Mouse (Mus musculus) cerebellum, adult 2 months (tissue): ENCODE results near the gene Etv5.

Experiments used
- CTCF ChIP-seq: fragments of 200-500 bp; IDR thresholded peaks from 2 replicates; pipeline ENCODE4 v1.5.1; 2011; ENCODE audit warnings: low read depth, mild to moderate bottlenecking, control low read depth, low read length, moderate library complexity, borderline replicate concordance; ENCODE audit not compliant: insufficient read depth
- POLR2A ChIP-seq: fragments of 200-500 bp; IDR thresholded peaks from 2 replicates; pipeline ENCODE4 v1.6.1; 2011; ENCODE audit warnings: low read length, control low read depth, borderline replicate concordance; ENCODE audit not compliant: insufficient read depth

DNA sequence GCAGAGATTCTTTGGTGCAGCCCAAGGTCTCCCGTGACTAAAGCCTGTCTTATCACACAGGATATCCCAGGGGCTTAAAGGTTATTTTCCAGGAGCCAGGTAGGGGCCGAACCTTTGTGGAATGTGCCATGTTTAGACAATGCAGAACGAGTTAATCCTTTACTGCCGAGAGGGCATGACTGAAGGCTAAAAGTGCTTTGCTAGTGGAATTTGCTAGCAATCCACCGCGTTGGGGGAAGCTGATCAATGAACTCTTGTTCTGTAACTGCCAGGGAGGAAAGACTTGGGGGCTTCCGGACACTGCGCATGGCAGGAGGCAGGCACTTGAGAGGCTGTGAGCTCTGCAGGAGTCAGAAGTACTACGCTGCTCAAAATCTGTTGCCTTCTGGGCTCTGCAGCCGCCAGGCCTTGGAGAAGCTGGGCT is 66.8 kb downstream of the Etv5 start:
- TF ChIP-seq POLR2A (no peak), CTCF (no peak)
